Mouse (Mus musculus): ENCODE measurements around the gene Prmt1. TPM values are rescaled to one million over a fixed set of nuclear protein-coding genes. Genes with fewer than 3 reads are reported as not detected.

Gene Prmt1
- polyA plus RNA-seq, 1 experiment = 729 TPM

DNA sequence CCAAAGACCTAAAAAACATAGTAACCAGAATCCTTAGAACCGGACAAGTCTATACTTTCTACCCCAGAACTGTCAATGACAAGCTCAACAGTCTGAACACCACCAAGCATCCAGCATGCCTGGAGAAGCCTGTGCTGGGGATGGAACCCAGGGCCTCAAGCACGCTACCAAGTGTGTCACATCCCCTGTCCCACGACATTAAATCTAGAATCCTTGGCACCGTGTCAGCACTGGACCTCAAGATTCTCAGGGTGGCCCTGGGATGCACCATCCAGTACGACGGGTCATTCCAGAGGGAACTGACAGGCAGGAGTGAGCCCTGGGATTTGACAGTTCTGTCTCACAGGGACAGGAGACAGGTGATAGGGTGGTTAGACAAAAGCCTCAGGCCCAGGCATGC is 43.6 kb upstream of the Prmt1 start:
- TF ChIP-seq MYOG (IDR thresholded peaks at IDR 0.05; ENCODE audit: control insufficient read depth in 1 of 3, insufficient read depth in 1 of 3, insufficient read length in 2 of 3, low read depth in 2 of 3) (no peak), USF1 (IDR thresholded peaks at IDR 0.05; ENCODE audit: low read depth) (no peak), MAX (IDR thresholded peaks at IDR 0.05; ENCODE audit: low read depth) (no peak), POLR2AphosphoS2 (IDR thresholded peaks at IDR 0.05; ENCODE audit: insufficient read length, low read depth) (no peak), TCF3 (IDR thresholded peaks at IDR 0.05; ENCODE audit: insufficient read length, low read depth) (no peak), POLR2A (IDR thresholded peaks at IDR 0.05; ENCODE audit: insufficient read length, low read depth) (no peak), E2F4 (IDR thresholded peaks at IDR 0.05; ENCODE audit: insufficient read depth) (no peak), REST (IDR thresholded peaks at IDR 0.05; ENCODE audit: insufficient read depth, insufficient read length) (no peak), SRF (IDR thresholded peaks at IDR 0.05; ENCODE audit: control insufficient read depth, insufficient read length, low read depth) (no peak), MYOD1 (IDR thresholded peaks at IDR 0.05; ENCODE audit: control insufficient read depth in 1 of 3, insufficient read length in 2 of 3, low read depth in 2 of 3) (no peak), CEBPB (IDR thresholded peaks at IDR 0.05; ENCODE audit: insufficient read depth, poor library complexity, severe bottlenecking) (no peak), TCF12 (IDR thresholded peaks at IDR 0.05; ENCODE audit: insufficient read depth, poor library complexity, severe bottlenecking) (no peak)
- Histone ChIP-seq H3K4me2 (ENCODE audit: low read depth) (no peak overlapping the region), H3K36me3 (ENCODE audit: control insufficient read depth, insufficient read depth) (peaks cover 2% of the 10 kb centered on the region), H3K79me2 (ENCODE audit: control insufficient read depth, insufficient read depth) (no peaks in the 10 kb centered on the region), H3K27me3 (ENCODE audit: control insufficient read depth, insufficient read depth, insufficient read length) (no peaks in the 10 kb centered on the region), H3ac (ENCODE audit: control insufficient read depth, insufficient read length) (no peak overlapping the region), H3K4me3 (no peak overlapping the region)

GRCm38 (mm10) chr7:45028351-45028750 is 42.0 kb upstream of the Prmt1 start:
- Histone ChIP-seq H3K27me3 (ENCODE audit: control insufficient read depth, insufficient read depth, insufficient read length) (no peaks in the 10 kb centered on the region), H3K4me2 (ENCODE audit: low read depth) (no peak overlapping the region), H3K79me2 (ENCODE audit: control insufficient read depth, insufficient read depth) (no peaks in the 10 kb centered on the region), H3K36me3 (ENCODE audit: control insufficient read depth, insufficient read depth) (no peaks in the 10 kb centered on the region), H3ac (ENCODE audit: control insufficient read depth, insufficient read length) (no peak overlapping the region), H3K4me3 (no peak overlapping the region)
- TF ChIP-seq MYOD1 (IDR thresholded peaks at IDR 0.05; ENCODE audit: control insufficient read depth in 1 of 3, insufficient read length in 2 of 3, low read depth in 2 of 3) (peak in 1 of 3 experiments; percentile 49), SRF (IDR thresholded peaks at IDR 0.05; ENCODE audit: control insufficient read depth, insufficient read length, low read depth) (no peak), REST (IDR thresholded peaks at IDR 0.05; ENCODE audit: insufficient read depth, insufficient read length) (no peak), POLR2A (IDR thresholded peaks at IDR 0.05; ENCODE audit: insufficient read length, low read depth) (no peak), TCF12 (IDR thresholded peaks at IDR 0.05; ENCODE audit: insufficient read depth, poor library complexity, severe bottlenecking) (no peak), CEBPB (IDR thresholded peaks at IDR 0.05; ENCODE audit: insufficient read depth, poor library complexity, severe bottlenecking) (no peak), TCF3 (IDR thresholded peaks at IDR 0.05; ENCODE audit: insufficient read length, low read depth) (no peak), MYOG (IDR thresholded peaks at IDR 0.05; ENCODE audit: control insufficient read depth in 1 of 3, insufficient read depth in 1 of 3, insufficient read length in 2 of 3, low read depth in 2 of 3) (peak in 1 of 3 experiments; percentile 31)

GRCm38 (mm10) chr7:45027761-45028160 is 41.4 kb upstream of the Prmt1 start:
- Histone ChIP-seq H3K79me2 (ENCODE audit: control insufficient read depth, insufficient read depth) (no peaks in the 10 kb centered on the region), H3K4me3 (no peak overlapping the region), H3ac (ENCODE audit: control insufficient read depth, insufficient read length) (no peak overlapping the region), H3K36me3 (ENCODE audit: control insufficient read depth, insufficient read depth) (no peaks in the 10 kb centered on the region), H3K4me2 (ENCODE audit: low read depth) (no peak overlapping the region), H3K27me3 (ENCODE audit: control insufficient read depth, insufficient read depth, insufficient read length) (no peaks in the 10 kb centered on the region)
- no peak for TF ChIP-seq E2F4 (IDR thresholded peaks at IDR 0.05; ENCODE audit: insufficient read depth)
- TF ChIP-seq TCF3 (IDR thresholded peaks at IDR 0.05; ENCODE audit: insufficient read length, low read depth) = no peak
- no peak for TF ChIP-seq REST (IDR thresholded peaks at IDR 0.05; ENCODE audit: insufficient read depth, insufficient read length)
- TF ChIP-seq CEBPB (IDR thresholded peaks at IDR 0.05; ENCODE audit: insufficient read depth, poor library complexity, severe bottlenecking) = no peak
- no peak for TF ChIP-seq MYOD1 (IDR thresholded peaks at IDR 0.05; ENCODE audit: control insufficient read depth in 1 of 3, insufficient read length in 2 of 3, low read depth in 2 of 3)
- TF ChIP-seq MYOG (IDR thresholded peaks at IDR 0.05; ENCODE audit: control insufficient read depth in 1 of 3, insufficient read depth in 1 of 3, insufficient read length in 2 of 3, low read depth in 2 of 3) = no peak
- TF ChIP-seq USF1 (IDR thresholded peaks at IDR 0.05; ENCODE audit: low read depth) = no peak
- no peak for TF ChIP-seq MAX (IDR thresholded peaks at IDR 0.05; ENCODE audit: low read depth)
- TF ChIP-seq TCF12 (IDR thresholded peaks at IDR 0.05; ENCODE audit: insufficient read depth, poor library complexity, severe bottlenecking) = no peak
- TF ChIP-seq POLR2AphosphoS2 (IDR thresholded peaks at IDR 0.05; ENCODE audit: insufficient read length, low read depth) = no peak
- no peak for TF ChIP-seq POLR2A (IDR thresholded peaks at IDR 0.05; ENCODE audit: insufficient read length, low read depth)
- TF ChIP-seq SRF (IDR thresholded peaks at IDR 0.05; ENCODE audit: control insufficient read depth, insufficient read length, low read depth) = no peak

DNA sequence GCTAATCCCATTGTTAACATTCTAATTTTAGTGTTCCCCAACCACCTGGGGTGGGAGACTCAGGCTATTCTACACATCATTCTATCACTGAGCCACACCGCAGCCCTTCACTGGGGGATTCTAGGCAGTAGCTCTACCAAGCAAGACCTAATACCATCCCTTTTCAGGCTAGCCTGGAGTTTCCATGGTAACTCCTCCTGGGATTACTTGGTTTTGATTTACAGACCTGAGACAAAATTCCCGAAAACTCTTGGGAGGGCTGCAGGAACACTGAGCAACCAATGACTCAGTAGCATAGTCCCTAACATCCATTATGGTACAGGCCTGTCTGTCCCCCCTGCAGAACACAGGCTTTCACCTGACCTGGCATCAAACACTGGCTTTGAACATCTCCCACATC is 39.9 kb upstream of the Prmt1 start:
- Histone ChIP-seq H3K4me3 (no peak overlapping the region), H3K27me3 (ENCODE audit: control insufficient read depth, insufficient read depth, insufficient read length) (no peaks in the 10 kb centered on the region), H3K36me3 (ENCODE audit: control insufficient read depth, insufficient read depth) (peaks cover 2% of the 10 kb centered on the region), H3K79me2 (ENCODE audit: control insufficient read depth, insufficient read depth) (no peaks in the 10 kb centered on the region), H3ac (ENCODE audit: control insufficient read depth, insufficient read length) (no peak overlapping the region), H3K4me2 (ENCODE audit: low read depth) (no peak overlapping the region)
- TF ChIP-seq SRF (IDR thresholded peaks at IDR 0.05; ENCODE audit: control insufficient read depth, insufficient read length, low read depth) (no peak), REST (IDR thresholded peaks at IDR 0.05; ENCODE audit: insufficient read depth, insufficient read length) (no peak), E2F4 (IDR thresholded peaks at IDR 0.05; ENCODE audit: insufficient read depth) (no peak), POLR2AphosphoS2 (IDR thresholded peaks at IDR 0.05; ENCODE audit: insufficient read length, low read depth) (no peak), USF1 (IDR thresholded peaks at IDR 0.05; ENCODE audit: low read depth) (no peak), CEBPB (IDR thresholded peaks at IDR 0.05; ENCODE audit: insufficient read depth, poor library complexity, severe bottlenecking) (no peak), POLR2A (IDR thresholded peaks at IDR 0.05; ENCODE audit: insufficient read length, low read depth) (no peak), TCF3 (IDR thresholded peaks at IDR 0.05; ENCODE audit: insufficient read length, low read depth) (no peak), MYOD1 (IDR thresholded peaks at IDR 0.05; ENCODE audit: control insufficient read depth in 1 of 3, insufficient read length in 2 of 3, low read depth in 2 of 3) (no peak), MAX (IDR thresholded peaks at IDR 0.05; ENCODE audit: low read depth) (no peak), TCF12 (IDR thresholded peaks at IDR 0.05; ENCODE audit: insufficient read depth, poor library complexity, severe bottlenecking) (no peak), MYOG (IDR thresholded peaks at IDR 0.05; ENCODE audit: control insufficient read depth in 1 of 3, insufficient read depth in 1 of 3, insufficient read length in 2 of 3, low read depth in 2 of 3) (no peak)
